Mouse (Mus musculus): Measurements from ENCODE around the gene Mfsd1. TPM values are rescaled to one million over a fixed set of nuclear protein-coding genes. Genes with fewer than 3 reads are reported as not detected.

Gene Mfsd1
- polyA plus RNA-seq, 1 experiment from 2014 or later: 61.1 TPM

- WGBS: 66% methylated on average over 5 of the region's 5 CpGs
- no peaks in the 10 kb centered on the region for H3K9me3 ChIP-seq (ENCODE audit: control insufficient read depth, low read length)
- no peak for ATAC-seq (replicated peaks; ENCODE audit: low FRiP score)
- H3K4me3 ChIP-seq (ENCODE audit: low read depth, low read length): no peak overlapping the region
- H3K27me3 ChIP-seq (ENCODE audit: control insufficient read depth, insufficient read depth, low read length): no peaks in the 10 kb centered on the region
- H3K27ac ChIP-seq (ENCODE audit: low read depth, low read length): no peak overlapping the region
- H3K9ac ChIP-seq (ENCODE audit: low read length): no peak overlapping the region
- no peaks in the 10 kb centered on the region for H3K4me1 ChIP-seq (replicated peaks; ENCODE audit: control insufficient read depth, insufficient read depth, low read length)
- H3K36me3 ChIP-seq (ENCODE audit: control insufficient read depth, insufficient read depth, low read length): no peaks in the 10 kb centered on the region
- no peak for DNase-seq (ENCODE audit: low spot score)
- H3K4me2 ChIP-seq (ENCODE audit: low read depth, low read length, severe bottlenecking): no peak overlapping the region
Observed at GRCm38 (mm10) chr3:67564731-67565357, 17.7 kb upstream of the Mfsd1 start.

DNA sequence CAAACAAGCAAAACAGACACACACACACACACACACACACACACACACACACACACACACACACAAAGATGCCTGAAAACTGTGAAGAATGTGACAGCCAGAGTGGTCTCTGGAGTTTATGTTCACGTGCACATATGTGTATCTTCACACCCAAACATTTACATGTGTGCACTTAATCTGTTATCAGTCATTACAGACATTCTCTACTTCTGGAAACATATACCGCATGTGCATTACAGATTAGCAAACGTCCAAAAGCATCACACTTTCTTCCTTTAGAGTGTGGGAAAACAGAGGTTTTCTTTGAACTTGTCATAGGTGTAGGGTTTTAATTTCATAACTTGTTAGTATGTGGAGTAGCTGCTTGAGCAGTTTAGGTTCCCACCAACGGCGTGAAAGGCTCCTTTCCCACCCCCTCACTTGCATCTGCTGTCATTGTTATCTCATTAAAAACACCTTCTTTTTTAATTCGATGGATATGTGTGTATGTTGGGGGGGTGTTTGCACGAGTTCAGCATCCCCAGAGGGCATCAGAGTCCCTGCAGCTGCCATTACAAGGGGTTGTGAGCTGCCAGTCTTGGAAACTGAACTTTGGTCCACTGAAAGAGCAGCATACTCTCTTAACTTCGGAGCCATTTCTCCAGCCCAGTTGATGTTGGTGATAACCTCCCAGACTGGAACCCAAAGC, 16.9 kb upstream of the Mfsd1 start:
- ATAC-seq (replicated peaks; ENCODE audit: low FRiP score) (no peak), DNase-seq (ENCODE audit: low spot score) (no peak)
- Histone ChIP-seq H3K27me3 (ENCODE audit: control insufficient read depth, insufficient read depth, low read length) (no peaks in the 10 kb centered on the region), H3K9me3 (ENCODE audit: control insufficient read depth, low read length) (no peaks in the 10 kb centered on the region), H3K4me2 (ENCODE audit: low read depth, low read length, severe bottlenecking) (no peak overlapping the region), H3K9ac (ENCODE audit: low read length) (no peak overlapping the region), H3K4me3 (ENCODE audit: low read depth, low read length) (no peak overlapping the region), H3K4me1 (replicated peaks; ENCODE audit: control insufficient read depth, insufficient read depth, low read length) (no peaks in the 10 kb centered on the region), H3K36me3 (ENCODE audit: control insufficient read depth, insufficient read depth, low read length) (no peaks in the 10 kb centered on the region), H3K27ac (ENCODE audit: low read depth, low read length) (no peak overlapping the region)
- 77% methylated on average over 8 of the region's 8 CpGs for WGBS

DNA sequence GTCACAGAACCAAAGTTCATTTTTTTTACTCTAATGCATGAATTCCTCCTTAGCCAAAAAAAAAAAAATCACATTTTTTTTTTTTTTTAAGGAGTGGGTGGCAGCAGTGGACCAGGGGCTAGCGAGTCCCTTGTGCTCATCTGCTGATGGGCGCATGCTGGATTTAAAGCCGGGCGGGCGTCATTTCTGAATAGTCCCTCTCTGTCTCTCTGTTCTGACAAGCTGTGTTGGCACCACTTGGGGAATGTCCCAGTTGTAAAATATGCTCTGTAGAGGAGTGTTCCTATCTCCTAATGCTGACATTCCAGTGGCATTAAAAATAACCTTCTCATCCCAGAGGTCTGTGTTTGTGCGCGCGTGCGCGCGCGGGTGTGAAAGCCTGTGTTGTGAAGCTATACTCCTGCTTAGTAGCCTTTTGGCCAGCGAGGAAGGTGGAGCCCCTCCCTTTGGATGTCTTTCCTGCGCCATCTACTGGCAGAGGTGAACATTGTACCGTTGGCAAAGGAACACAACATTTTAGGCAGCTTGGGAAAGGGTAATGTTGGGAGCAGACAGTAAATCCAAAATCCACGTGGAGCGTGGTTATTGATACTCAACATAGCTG, 14.4 kb upstream of the Mfsd1 start:
- no peaks in the 10 kb centered on the region for H3K36me3 ChIP-seq (ENCODE audit: control insufficient read depth, insufficient read depth, low read length)
- H3K27me3 ChIP-seq (ENCODE audit: control insufficient read depth, insufficient read depth, low read length): no peaks in the 10 kb centered on the region
- ATAC-seq (replicated peaks; ENCODE audit: low FRiP score) (peak; percentile 70; the same call in 1 of the 2 replicates), DNase-seq (ENCODE audit: low spot score) (peak; percentile 70)
- WGBS: 28% methylated on average over 17 of the region's 17 CpGs
- H3K4me2 ChIP-seq (ENCODE audit: low read depth, low read length, severe bottlenecking): 0 out of 2 replicates have a peak overlapping the region, but pooled peaks have one; percentile 26
- no peak overlapping the region for H3K27ac ChIP-seq (ENCODE audit: low read depth, low read length)
- H3K9ac ChIP-seq (ENCODE audit: low read length): no peak overlapping the region
- H3K9me3 ChIP-seq (ENCODE audit: control insufficient read depth, low read length): no peaks in the 10 kb centered on the region
- no peaks in the 10 kb centered on the region for H3K4me1 ChIP-seq (replicated peaks; ENCODE audit: control insufficient read depth, insufficient read depth, low read length)
- no peak overlapping the region for H3K4me3 ChIP-seq (ENCODE audit: low read depth, low read length)

GRCm38 (mm10) chr3:67572918-67573317, 9.6 kb upstream of the Mfsd1 start:
- WGBS: 65% methylated on average over 4 of the region's 4 CpGs
- Histone ChIP-seq H3K4me2 (ENCODE audit: low read depth, low read length, severe bottlenecking) (no peak overlapping the region), H3K27me3 (ENCODE audit: control insufficient read depth, insufficient read depth, low read length) (no peaks in the 10 kb centered on the region), H3K9ac (ENCODE audit: low read length) (no peak overlapping the region), H3K4me1 (replicated peaks; ENCODE audit: control insufficient read depth, insufficient read depth, low read length) (no peaks in the 10 kb centered on the region), H3K27ac (ENCODE audit: low read depth, low read length) (no peak overlapping the region), H3K36me3 (ENCODE audit: control insufficient read depth, insufficient read depth, low read length) (no peaks in the 10 kb centered on the region), H3K9me3 (ENCODE audit: control insufficient read depth, low read length) (no peaks in the 10 kb centered on the region), H3K4me3 (ENCODE audit: low read depth, low read length) (no peak overlapping the region)
- peak; percentile 61 for DNase-seq (ENCODE audit: low spot score)
- peak; percentile 62 for ATAC-seq (replicated peaks; ENCODE audit: low FRiP score)

GRCm38 (mm10) chr3:67573523-67573922, 9.0 kb upstream of the Mfsd1 start:
- no peaks in the 10 kb centered on the region for H3K27me3 ChIP-seq (ENCODE audit: control insufficient read depth, insufficient read depth, low read length)
- H3K9me3 ChIP-seq (ENCODE audit: control insufficient read depth, low read length): no peaks in the 10 kb centered on the region
- H3K36me3 ChIP-seq (ENCODE audit: control insufficient read depth, insufficient read depth, low read length): no peaks in the 10 kb centered on the region
- no peak overlapping the region for H3K4me3 ChIP-seq (ENCODE audit: low read depth, low read length)
- H3K4me2 ChIP-seq (ENCODE audit: low read depth, low read length, severe bottlenecking): no peak overlapping the region
- no peak overlapping the region for H3K9ac ChIP-seq (ENCODE audit: low read length)
- 0% methylated on average over 1 of the region's 1 CpGs for WGBS
- ATAC-seq (replicated peaks; ENCODE audit: low FRiP score) (no peak), DNase-seq (ENCODE audit: low spot score) (no peak)
- H3K27ac ChIP-seq (ENCODE audit: low read depth, low read length): no peak overlapping the region
- H3K4me1 ChIP-seq (replicated peaks; ENCODE audit: control insufficient read depth, insufficient read depth, low read length): no peaks in the 10 kb centered on the region

GRCm38 (mm10) chr3:67576248-67576647, 6.3 kb upstream of the Mfsd1 start:
- DNase-seq (ENCODE audit: low spot score) (no peak), ATAC-seq (replicated peaks; ENCODE audit: low FRiP score) (no peak)
- Histone ChIP-seq H3K4me2 (ENCODE audit: low read depth, low read length, severe bottlenecking) (no peak overlapping the region), H3K9ac (ENCODE audit: low read length) (no peak overlapping the region), H3K27ac (ENCODE audit: low read depth, low read length) (no peak overlapping the region), H3K4me1 (replicated peaks; ENCODE audit: control insufficient read depth, insufficient read depth, low read length) (no peaks in the 10 kb centered on the region), H3K36me3 (ENCODE audit: control insufficient read depth, insufficient read depth, low read length) (no peaks in the 10 kb centered on the region), H3K4me3 (ENCODE audit: low read depth, low read length) (no peak overlapping the region), H3K9me3 (ENCODE audit: control insufficient read depth, low read length) (no peaks in the 10 kb centered on the region), H3K27me3 (ENCODE audit: control insufficient read depth, insufficient read depth, low read length) (no peaks in the 10 kb centered on the region)
- WGBS: 90% methylated on average over 2 of the region's 2 CpGs

DNA sequence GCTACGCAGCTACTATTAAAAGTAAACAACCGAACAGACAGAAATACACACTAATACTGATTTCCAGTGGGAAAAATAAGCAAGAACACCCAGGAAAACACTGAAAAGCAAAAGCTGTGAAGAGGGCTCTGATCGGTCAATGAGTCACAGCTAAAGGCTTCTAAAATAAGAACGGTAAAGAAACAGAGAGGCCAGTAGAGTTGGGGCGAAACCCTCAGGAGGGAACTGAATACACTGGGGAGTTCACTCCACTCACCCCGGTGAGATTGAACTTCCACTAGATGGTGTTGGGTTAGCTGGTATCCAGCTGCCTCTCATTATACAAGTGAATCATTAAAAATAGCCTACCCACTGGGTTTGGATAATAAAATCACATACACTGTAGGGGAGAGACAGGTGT, 5.8 kb upstream of the Mfsd1 start:
- no peaks in the 10 kb centered on the region for H3K36me3 ChIP-seq (ENCODE audit: control insufficient read depth, insufficient read depth, low read length)
- no peaks in the 10 kb centered on the region for H3K27me3 ChIP-seq (ENCODE audit: control insufficient read depth, insufficient read depth, low read length)
- H3K9me3 ChIP-seq (ENCODE audit: control insufficient read depth, low read length): no peaks in the 10 kb centered on the region
- H3K9ac ChIP-seq (ENCODE audit: low read length): no peak overlapping the region
- no peak overlapping the region for H3K4me2 ChIP-seq (ENCODE audit: low read depth, low read length, severe bottlenecking)
- no peak overlapping the region for H3K27ac ChIP-seq (ENCODE audit: low read depth, low read length)
- no peaks in the 10 kb centered on the region for H3K4me1 ChIP-seq (replicated peaks; ENCODE audit: control insufficient read depth, insufficient read depth, low read length)
- WGBS: 88% methylated on average over 6 of the region's 6 CpGs
- no peak overlapping the region for H3K4me3 ChIP-seq (ENCODE audit: low read depth, low read length)
- DNase-seq (ENCODE audit: low spot score) (no peak), ATAC-seq (replicated peaks; ENCODE audit: low FRiP score) (no peak)

GRCm38 (mm10) chr3:67583125-67583845, 744 bp downstream of the Mfsd1 start:
- no peak overlapping the region for H3K27ac ChIP-seq (ENCODE audit: low read depth, low read length)
- DNase-seq (ENCODE audit: low spot score) (no peak), ATAC-seq (replicated peaks; ENCODE audit: low FRiP score) (no peak; the same call in 1 of the 2 replicates)
- H3K4me3 ChIP-seq (ENCODE audit: low read depth, low read length): peak overlapping the region; percentile 79
- no peaks in the 10 kb centered on the region for H3K27me3 ChIP-seq (ENCODE audit: control insufficient read depth, insufficient read depth, low read length)
- H3K4me1 ChIP-seq (replicated peaks; ENCODE audit: control insufficient read depth, insufficient read depth, low read length): 0 out of 2 replicates have a peak, but pooled peaks cover 2% of the 10 kb centered on the region
- peak overlapping the region; percentile 78 for H3K9ac ChIP-seq (ENCODE audit: low read length)
- 21% methylated on average over 16 of the region's 16 CpGs for WGBS
- H3K9me3 ChIP-seq (ENCODE audit: control insufficient read depth, low read length): no peaks in the 10 kb centered on the region
- H3K4me2 ChIP-seq (ENCODE audit: low read depth, low read length, severe bottlenecking): peak overlapping the region; percentile 86
- no peaks in the 10 kb centered on the region; the same call in 1 of the 2 replicates for H3K36me3 ChIP-seq (ENCODE audit: control insufficient read depth, insufficient read depth, low read length)

All from forebrain, embryonic 11.5 days (tissue).